Mouse (Mus musculus) gastrocnemius, adult 2 months (tissue): ENCODE results near the gene Pard3. TPM values are rescaled to one million over a fixed set of nuclear protein-coding genes. Genes with fewer than 3 reads are reported as not detected.

Source experiments
- DNase-seq: peaks from one replicate; pipeline ENCODE4 v3.0.0; 2022
- H3K27ac ChIP-seq: fragments of 200-600 bp; 2 replicates; pipeline ENCODE4 v1.8.1; 2022; ENCODE audit warnings: mild to moderate bottlenecking
- H3K4me3 ChIP-seq: fragments of 200-600 bp; 2 replicates; pipeline ENCODE4 v1.8.1; 2022; ENCODE audit warnings: mild to moderate bottlenecking, moderate library complexity
- CTCF ChIP-seq: fragments of 200-600 bp; IDR thresholded peaks from 2 replicates; pipeline ENCODE4 v1.8.1; 2022; ENCODE audit warnings: antibody characterized with exemption, mild to moderate bottlenecking, moderate library complexity
- intact Hi-C: fragments of 180-260 bp; cut with DNase I; formaldehyde crosslinking; loops from one replicate; pipeline ENCODE4 v1.15.1; 2025
- total RNA-seq, 2 experiments: library from RNA; stranded (reverse); gene quantifications; 2 replicates each; pipeline ENCODE4 v1.2.3; 2021

Gene Pard3
- total RNA-seq, 2 experiments from 2014 or later, result 29.8 to 30.2 TPM

DNA sequence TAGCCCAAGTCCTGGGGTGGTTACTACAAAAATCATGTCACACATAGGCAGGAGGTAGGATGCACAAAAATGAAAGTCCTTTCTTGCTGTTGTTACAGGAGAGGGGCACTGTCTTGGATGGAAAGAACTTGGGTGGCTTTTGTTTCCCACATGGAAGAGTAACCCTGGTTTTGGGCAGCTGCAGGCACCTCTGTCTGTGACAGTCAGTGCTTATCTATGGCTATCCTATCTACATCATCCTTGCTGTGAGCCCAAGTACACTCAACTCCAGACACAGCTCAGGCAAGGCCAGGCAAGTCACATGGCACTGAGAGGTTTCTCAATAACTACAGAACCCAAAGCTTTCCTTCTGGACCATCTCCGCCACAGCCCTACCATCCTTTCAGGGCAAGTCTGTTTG lies 506.8 kb downstream of the Pard3 start:
- TF ChIP-seq CTCF, result no peak
- intact Hi-C loops, result no loop called here
- no peak overlapping the region for H3K4me3 ChIP-seq
- no peak for DNase-seq
- H3K27ac ChIP-seq, result no peak overlapping the region

DNA sequence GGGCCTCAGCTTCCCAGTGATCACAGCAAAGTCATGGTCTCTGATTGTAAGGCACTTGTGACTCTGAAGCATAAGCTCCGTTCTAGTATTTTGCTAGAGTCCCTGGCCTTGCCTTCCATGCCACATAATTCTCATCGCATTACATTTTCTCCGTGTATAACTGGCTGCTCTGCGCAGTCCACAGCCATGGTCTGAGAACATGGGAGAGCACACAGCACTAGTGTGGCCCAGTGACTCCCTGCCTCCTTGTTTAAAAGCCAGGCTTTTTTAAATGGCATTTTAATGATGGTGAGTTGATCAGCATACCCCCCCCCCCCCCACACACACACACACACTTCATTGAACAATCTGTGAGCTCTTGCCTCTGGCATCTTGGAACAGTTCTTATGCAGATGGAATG lies 508.8 kb downstream of the Pard3 start:
- intact Hi-C loops, result no loop called here
- H3K27ac ChIP-seq, result no peak overlapping the region
- no peak for DNase-seq
- H3K4me3 ChIP-seq, result no peak overlapping the region
- no peak for TF ChIP-seq CTCF

DNA sequence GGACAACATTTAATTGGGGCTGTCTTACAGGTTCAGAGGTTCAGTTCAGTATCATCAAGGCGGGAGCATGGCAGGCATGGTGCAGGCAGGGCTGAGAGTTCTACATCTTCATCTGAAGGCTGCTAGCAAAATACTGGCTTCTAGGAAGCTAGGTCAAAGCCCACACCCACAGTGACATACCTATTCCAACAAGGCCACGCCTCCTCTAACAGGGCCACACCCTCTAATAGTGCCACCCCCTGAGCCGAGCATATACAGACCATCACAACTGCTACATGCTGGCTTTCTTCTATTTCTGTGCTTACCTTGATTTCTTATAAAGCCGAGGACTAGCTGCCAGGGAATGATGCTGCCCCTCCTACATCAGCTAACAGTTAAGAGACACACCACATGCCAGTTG lies 513.0 kb downstream of the Pard3 start:
- Histone ChIP-seq H3K27ac (no peak overlapping the region), H3K4me3 (no peak overlapping the region)
- no peak for TF ChIP-seq CTCF
- intact Hi-C loops, result no loop called here
- no peak for DNase-seq

DNA sequence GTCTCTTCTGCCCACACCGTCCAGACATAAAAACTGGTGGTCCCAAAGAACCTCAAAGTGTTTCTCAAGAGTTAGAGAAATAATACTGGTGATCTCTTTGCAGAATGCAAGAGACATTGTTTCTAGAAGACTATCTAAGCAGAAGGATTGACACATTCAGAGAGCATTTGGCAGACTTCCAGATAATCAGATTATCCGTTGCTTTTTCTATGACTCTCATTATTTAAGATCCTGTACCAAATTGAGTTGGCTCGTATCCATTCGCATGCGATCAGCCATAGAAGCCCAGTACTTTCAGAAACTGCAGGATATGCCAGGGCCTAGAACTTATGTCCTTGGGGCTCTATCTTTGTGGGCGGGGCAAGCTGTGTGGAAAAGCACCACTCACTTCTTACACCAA lies 514.0 kb downstream of the Pard3 start:
- Histone ChIP-seq H3K27ac (no peak overlapping the region), H3K4me3 (no peak overlapping the region)
- no peak for TF ChIP-seq CTCF
- intact Hi-C loops, result no loop called here
- no peak for DNase-seq

DNA sequence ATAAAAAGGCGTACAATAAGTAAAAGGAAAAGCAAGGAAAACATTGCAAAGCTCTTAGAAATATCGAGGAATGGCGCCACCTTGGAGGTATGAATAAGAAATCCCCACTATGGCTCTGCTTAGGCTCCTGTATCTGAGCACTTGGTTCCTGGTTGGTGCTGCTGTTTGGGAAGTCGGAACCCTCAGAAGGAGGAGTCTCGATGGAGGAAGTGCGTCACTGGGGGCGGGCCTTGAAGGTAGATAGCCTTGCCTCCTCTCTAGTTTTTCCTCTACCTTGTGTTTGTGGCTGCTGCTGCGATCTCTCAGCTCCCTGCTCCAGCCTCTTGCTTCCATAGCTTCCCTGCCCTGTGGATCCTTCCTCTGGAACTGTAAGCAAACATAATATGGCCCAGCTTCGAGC lies 515.7 kb downstream of the Pard3 start:
- no peak overlapping the region for H3K4me3 ChIP-seq
- no peak for TF ChIP-seq CTCF
- no peak for DNase-seq
- no peak overlapping the region for H3K27ac ChIP-seq
- intact Hi-C loops, result no loop called here

DNA sequence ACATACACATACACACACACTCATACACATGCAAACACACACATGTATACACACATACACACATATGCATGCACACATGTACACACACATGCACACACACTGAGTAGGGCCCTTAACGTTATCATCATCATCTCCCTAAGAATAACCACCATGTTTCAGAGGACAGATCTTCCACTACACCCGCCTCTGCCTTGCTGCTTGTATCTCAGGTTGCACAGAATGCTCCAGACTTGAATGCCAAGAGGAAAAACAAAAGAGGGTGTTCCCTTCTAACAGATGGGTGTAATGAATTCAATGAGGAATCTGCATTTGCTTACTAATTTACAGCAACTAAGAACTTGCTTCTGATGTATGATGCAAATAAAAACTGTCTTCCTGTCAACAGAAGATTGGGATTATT lies 519.7 kb downstream of the Pard3 start:
- intact Hi-C loops, result loop anchor here (10.0 kb wide), 1 partner anchor 389 kb away; no protein-coding TSS in a partner anchor
- DNase-seq, result no peak
- no peak for TF ChIP-seq CTCF

DNA sequence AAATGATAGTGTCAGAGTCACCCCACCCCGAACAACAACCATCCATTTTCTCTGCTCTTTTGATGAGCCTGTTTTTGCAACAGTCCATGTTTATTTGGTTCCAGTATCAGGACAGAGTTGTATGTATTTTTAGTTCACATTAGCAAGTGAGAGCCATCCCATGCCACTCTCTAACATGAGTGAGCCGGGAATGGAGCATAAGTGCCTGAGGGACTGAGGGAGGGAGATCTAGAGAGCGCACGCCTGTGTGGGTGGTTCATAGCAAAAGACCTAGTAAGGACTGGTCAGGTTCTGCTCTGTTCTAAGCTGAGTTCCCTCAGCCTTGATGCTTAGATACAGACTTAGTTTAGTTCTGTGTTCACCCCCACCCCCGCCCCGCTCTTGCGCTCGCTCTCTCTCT lies 521.9 kb downstream of the Pard3 start:
- no peak for TF ChIP-seq CTCF
- no peak overlapping the region for H3K27ac ChIP-seq
- intact Hi-C loops, result loop anchor here (5.0 to 10.0 kb wide), 3 partner anchors 143 to 772 kb away; partner anchors contain the start of gene Nrp1

More for the DNA sequence above, 519.7 kb downstream of the Pard3 start:
- Histone ChIP-seq H3K4me3 (no peak overlapping the region), H3K27ac (no peak overlapping the region)

DNA sequence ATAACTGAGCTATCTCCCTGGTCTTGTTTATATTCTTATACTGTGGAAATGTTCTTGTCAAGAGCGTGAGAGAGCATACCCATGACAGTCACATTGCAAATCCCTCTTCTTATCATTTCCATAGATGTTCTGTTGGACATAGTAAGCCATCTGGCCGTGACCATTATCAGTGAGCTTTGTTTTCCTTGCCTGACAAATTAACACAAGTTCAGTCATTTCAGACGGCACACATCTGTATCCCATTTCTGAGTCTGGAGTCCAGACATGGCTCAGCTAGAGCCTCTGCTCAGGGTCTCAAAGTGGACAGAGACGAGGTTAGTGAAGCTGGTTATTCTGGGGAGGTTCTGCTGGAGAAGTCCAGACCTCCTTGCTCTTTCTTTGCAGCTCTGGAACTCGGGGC lies 523.0 kb downstream of the Pard3 start:
- H3K27ac ChIP-seq, result peak overlapping the region; percentile 46
- H3K4me3 ChIP-seq, result no peak overlapping the region
- no peak for DNase-seq
- no peak for TF ChIP-seq CTCF
- intact Hi-C loops, result loop anchor here (5.0 to 10.0 kb wide), 3 partner anchors 144 to 771 kb away; partner anchors contain the start of gene Nrp1

More for the DNA sequence above, 521.9 kb downstream of the Pard3 start:
- no peak overlapping the region for H3K4me3 ChIP-seq
- no peak for DNase-seq

DNA sequence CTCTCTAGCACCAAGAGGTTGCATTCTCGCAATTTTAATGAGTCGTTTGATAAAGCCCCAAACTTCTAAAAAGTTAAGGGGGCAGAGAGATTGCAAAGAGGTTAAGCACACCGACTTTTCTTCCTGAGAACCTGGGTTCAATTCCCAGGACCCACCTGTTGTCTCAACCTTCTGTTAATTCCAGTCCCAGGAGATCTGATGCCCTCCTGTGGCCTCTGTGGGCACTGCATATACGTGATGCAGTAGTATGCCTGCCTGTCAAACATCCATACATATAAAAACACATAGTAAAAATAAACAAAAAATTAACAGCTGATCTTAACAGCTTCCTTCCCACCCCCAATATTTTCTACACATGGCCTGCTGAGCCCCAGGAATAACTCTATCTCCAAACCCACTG lies 524.6 kb downstream of the Pard3 start:
- TF ChIP-seq CTCF, result peak; percentile 61
- H3K27ac ChIP-seq, result no peak overlapping the region
- intact Hi-C loops, result loop anchor here (5.0 to 10.0 kb wide), 3 partner anchors 146 to 769 kb away; partner anchors contain the start of gene Nrp1
- DNase-seq, result peak; percentile 38
- no peak overlapping the region for H3K4me3 ChIP-seq

DNA sequence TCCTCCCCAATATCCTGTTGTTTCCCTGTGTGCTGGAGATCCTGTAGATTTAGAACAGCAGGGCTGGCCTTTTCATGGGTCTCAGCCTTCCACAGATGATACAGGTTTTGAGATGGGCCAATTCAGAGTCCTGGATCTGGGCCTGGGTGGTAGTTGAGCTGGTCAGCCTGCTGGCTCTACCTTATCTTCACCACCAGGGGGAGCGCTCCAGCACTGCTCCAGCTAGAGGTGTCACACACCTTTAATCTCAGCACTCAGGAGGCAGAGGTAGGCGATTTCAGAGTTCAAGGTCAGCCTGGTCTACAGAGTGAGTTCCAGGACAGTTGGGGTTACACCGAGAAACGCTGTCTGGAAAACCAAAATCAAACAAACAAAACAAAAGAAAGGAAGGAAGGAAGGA lies 525.6 kb downstream of the Pard3 start:
- H3K4me3 ChIP-seq, result no peak overlapping the region
- peak; percentile 68 for DNase-seq
- intact Hi-C loops, result loop anchor here (5.0 to 10.0 kb wide), 3 partner anchors 147 to 768 kb away; partner anchors contain the start of gene Nrp1
- H3K27ac ChIP-seq, result peak overlapping the region; percentile 67; the same call in 1 of the 2 replicates
- TF ChIP-seq CTCF, result peak; percentile 84

DNA sequence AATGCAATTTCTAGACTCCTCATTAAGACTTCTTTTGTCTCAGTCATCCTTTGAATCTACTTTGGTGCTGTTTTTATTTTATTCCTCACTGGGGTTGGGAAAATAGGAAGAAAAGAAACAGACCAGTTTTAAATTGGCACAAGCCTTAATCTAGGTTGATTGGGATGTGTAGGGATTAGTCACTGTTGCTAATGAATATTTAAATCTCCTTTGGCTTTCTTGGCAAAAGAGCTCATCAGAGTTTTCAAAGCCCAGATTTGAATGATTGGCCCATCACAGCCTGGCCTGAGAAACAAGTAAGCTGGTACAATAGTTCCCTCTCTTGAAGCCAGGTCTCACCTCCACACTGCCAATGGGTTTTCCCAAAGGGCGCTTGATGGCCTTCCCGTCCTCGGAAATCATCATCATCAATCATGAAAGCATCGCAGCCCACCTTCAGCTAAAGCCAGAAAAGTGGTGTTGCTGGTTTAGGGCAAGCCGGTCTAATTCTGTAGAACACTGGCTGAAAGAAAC lies 527.0 kb downstream of the Pard3 start:
- no peak overlapping the region for H3K4me3 ChIP-seq
- intact Hi-C loops, result no loop called here
- no peak for TF ChIP-seq CTCF
- no peak for DNase-seq
- H3K27ac ChIP-seq, result no peak overlapping the region; the same call in 1 of the 2 replicates

DNA sequence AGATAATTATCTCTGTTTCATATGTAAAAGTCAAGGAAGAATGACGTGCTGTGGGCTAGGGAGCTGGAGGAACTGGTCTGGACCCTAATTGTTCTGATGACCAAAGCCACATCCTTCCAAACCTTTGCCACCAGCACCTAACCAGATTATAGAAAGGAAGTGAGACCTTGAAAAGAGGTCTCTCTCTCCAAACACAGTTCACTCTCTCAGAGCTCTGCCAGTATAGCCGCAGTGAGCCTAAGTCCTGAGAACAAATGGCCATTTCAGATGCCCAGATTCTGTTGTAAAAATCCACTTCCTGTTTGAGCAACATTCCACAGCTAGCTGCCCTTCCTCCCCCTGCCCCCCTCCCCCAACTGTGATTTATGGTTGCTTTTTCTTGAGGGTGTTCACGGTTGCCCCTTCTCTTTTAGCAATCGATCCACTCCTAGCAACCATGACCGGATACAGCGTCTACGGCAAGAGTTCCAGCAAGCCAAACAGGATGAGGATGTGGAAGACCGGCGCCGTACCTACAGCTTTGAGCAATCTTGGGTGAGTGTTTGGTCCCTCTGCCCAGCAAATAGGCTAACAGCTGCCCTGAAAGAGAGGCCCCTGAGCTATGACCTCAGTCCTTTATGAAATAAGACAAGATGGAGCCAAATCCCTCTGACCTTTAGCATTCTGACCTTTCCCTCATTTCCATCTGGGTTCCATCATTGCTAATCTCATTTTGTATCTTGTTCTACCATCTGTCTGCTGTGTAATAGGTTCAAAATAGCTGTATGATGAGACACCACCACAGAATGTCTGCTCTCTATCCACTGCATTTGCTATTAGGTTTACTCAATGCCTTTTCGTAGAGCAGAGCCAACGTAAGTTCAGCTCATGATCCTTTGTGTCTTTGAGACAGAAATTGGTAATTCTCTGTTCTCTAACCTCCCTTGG lies 529.2 kb downstream of the Pard3 start:
- intact Hi-C loops, result no loop called here
- Histone ChIP-seq H3K4me3 (no peak overlapping the region), H3K27ac (no peak overlapping the region)
- DNase-seq, result no peak
- no peak for TF ChIP-seq CTCF

DNA sequence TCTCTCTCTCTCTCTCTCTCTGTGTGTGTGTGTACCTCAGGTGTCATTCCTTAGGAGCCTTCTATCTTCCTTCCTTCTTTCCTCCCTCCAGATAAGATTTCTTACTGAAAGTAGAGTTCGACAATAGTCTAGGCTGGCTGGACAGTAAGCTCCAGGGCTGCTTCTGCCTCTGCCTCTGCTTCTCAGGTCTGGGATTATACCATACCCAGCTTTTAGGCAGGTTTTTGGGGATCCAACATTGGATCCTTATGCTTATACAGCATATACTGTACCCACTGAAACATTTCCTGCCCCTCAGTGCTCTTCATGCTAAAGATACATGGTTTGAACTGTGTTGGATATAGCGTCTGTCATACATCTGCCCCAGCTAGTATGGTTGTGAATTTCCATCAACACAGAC lies 536.9 kb downstream of the Pard3 start:
- DNase-seq, result no peak
- Histone ChIP-seq H3K27ac (no peak overlapping the region), H3K4me3 (no peak overlapping the region)
- TF ChIP-seq CTCF, result no peak
- intact Hi-C loops, result loop anchor here (2.0 kb wide), 1 partner anchor 270 kb away; no protein-coding TSS in a partner anchor
